14 mouse cellular contexts compared by ENCODE assay signal in genomic region chr1:42865336-42865939, GRCm38 (mm10). TPM values are rescaled to one million over a fixed set of nuclear protein-coding genes. Genes with fewer than 3 reads are reported as not detected.
DNase-seq lines count a peak whose midpoint lies in the region; ATAC-seq lines count a peak whose summit lies in the region.
"Had no signal": no experiment of that assay in that cellular context is flagged by ENCODE, and none has a peak within 500 bp of the region (broad histone marks: within the 10 kb centered on the region; RNA-seq: fewer than 3 reads in every experiment).

No protein-coding gene starts in this region.

- no peak overlapping the region for H3K4me2 ChIP-seq in hindbrain, embryonic 13.5 days
- no peak overlapping the region for H3K4me2 ChIP-seq in hindbrain, embryonic 14.5 days (replicated peaks)
- no peak overlapping the region for H3K4me2 ChIP-seq in lung, embryonic 15.5 days
- no peak overlapping the region for H3K4me2 ChIP-seq in neural tube, embryonic 15.5 days
- H3K4me2 ChIP-seq: midbrain, embryonic 12.5 days; neural tube, embryonic 13.5 days had no signal

- 0 out of 2 replicates have a peak, but pooled peaks cover 4% of the 10 kb centered on the region for H3K4me1 ChIP-seq in hindbrain, embryonic 13.5 days (replicated peaks)
- H3K4me1 ChIP-seq in hindbrain, embryonic 14.5 days (replicated peaks; ENCODE audit: control insufficient read depth, insufficient read depth, low read length) = no peaks in the 10 kb centered on the region
- no peaks in the 10 kb centered on the region for H3K4me1 ChIP-seq in lung, embryonic 15.5 days
- H3K4me1 ChIP-seq in neural tube, embryonic 15.5 days = no peaks in the 10 kb centered on the region
- H3K4me1 ChIP-seq: midbrain, embryonic 12.5 days had no signal

- H3K4me3 ChIP-seq in hindbrain, embryonic 13.5 days = no peak overlapping the region
- H3K4me3 ChIP-seq in hindbrain, embryonic 14.5 days (replicated peaks; ENCODE audit: low read length) = no peak overlapping the region
- no peak overlapping the region for H3K4me3 ChIP-seq in lung, embryonic 15.5 days
- no peak overlapping the region for H3K4me3 ChIP-seq in neural tube, embryonic 15.5 days (replicated peaks)
- H3K4me3 ChIP-seq: heart, adult 2 months; midbrain, embryonic 12.5 days; neural tube, embryonic 13.5 days had no signal

- ATAC-seq in hindbrain, embryonic 13.5 days (ENCODE audit: low FRiP score) = peak; percentile 46; the same call in 1 of the 2 replicates
- no peak; the same call in 1 of the 2 replicates for ATAC-seq in hindbrain, embryonic 14.5 days (ENCODE audit: low FRiP score)
- ATAC-seq in lung, embryonic 15.5 days (ENCODE audit: borderline replicate concordance, extremely low read depth, low FRiP score, low TSS enrichment) = peak; percentile 49; the same call in 1 of the 2 replicates
- ATAC-seq in granulocyte monocyte progenitor cell, adult 5-6 weeks (replicated peaks; ENCODE audit: poor library complexity, severe bottlenecking) = 0 out of 2 replicates have a peak, but pooled peaks have one; percentile 4
- peak; percentile 41; the same call in 1 of the 2 replicates for ATAC-seq in neural tube, embryonic 15.5 days (ENCODE audit: low FRiP score)

- no peak overlapping the region for H3K9ac ChIP-seq in hindbrain, embryonic 13.5 days
- H3K9ac ChIP-seq in hindbrain, embryonic 14.5 days = no peak overlapping the region
- no peak overlapping the region for H3K9ac ChIP-seq in lung, embryonic 15.5 days
- no peak overlapping the region for H3K9ac ChIP-seq in neural tube, embryonic 15.5 days (replicated peaks)
- H3K9ac ChIP-seq: midbrain, embryonic 12.5 days; neural tube, embryonic 13.5 days had no signal

- peaks cover 30% of the 10 kb centered on the region for H3K36me3 ChIP-seq in hindbrain, embryonic 13.5 days
- 0 out of 2 replicates have a peak, but pooled peaks cover 7% of the 10 kb centered on the region for H3K36me3 ChIP-seq in hindbrain, embryonic 14.5 days (replicated peaks; ENCODE audit: control insufficient read depth, insufficient read depth)
- H3K36me3 ChIP-seq in lung, embryonic 15.5 days = peaks cover 28% of the 10 kb centered on the region
- 0 out of 2 replicates have a peak, but pooled peaks cover 15% of the 10 kb centered on the region for H3K36me3 ChIP-seq in neural tube, embryonic 15.5 days

- WGBS in hindbrain, embryonic 13.5 days = 98% methylated on average over 4 of the region's 4 CpGs
- WGBS in hindbrain, embryonic 14.5 days = 97% methylated on average over 4 of the region's 4 CpGs
- 92% methylated on average over 4 of the region's 4 CpGs for WGBS in lung, embryonic 15.5 days
- WGBS in neural tube, embryonic 15.5 days = 94% methylated on average over 4 of the region's 4 CpGs

- no peaks in the 10 kb centered on the region for H3K27me3 ChIP-seq in hindbrain, embryonic 13.5 days
- no peaks in the 10 kb centered on the region for H3K27me3 ChIP-seq in hindbrain, embryonic 14.5 days (ENCODE audit: control insufficient read depth, insufficient read depth, low read length)
- H3K27me3 ChIP-seq in lung, embryonic 15.5 days = no peaks in the 10 kb centered on the region
- no peaks in the 10 kb centered on the region for H3K27me3 ChIP-seq in neural tube, embryonic 15.5 days (replicated peaks)
- H3K27me3 ChIP-seq: midbrain, embryonic 12.5 days; neural tube, embryonic 13.5 days had no signal

- no peaks in the 10 kb centered on the region for H3K9me3 ChIP-seq in hindbrain, embryonic 13.5 days
- H3K9me3 ChIP-seq in hindbrain, embryonic 14.5 days (ENCODE audit: control insufficient read depth, low read length) = peaks cover 3% of the 10 kb centered on the region; the same call in 1 of the 2 replicates
- no peaks in the 10 kb centered on the region for H3K9me3 ChIP-seq in lung, embryonic 15.5 days
- no peaks in the 10 kb centered on the region for H3K9me3 ChIP-seq in neural tube, embryonic 15.5 days (replicated peaks)
- H3K9me3 ChIP-seq: midbrain, embryonic 12.5 days; neural tube, embryonic 13.5 days had no signal

- no peak for DNase-seq in hindbrain, embryonic 14.5 days (ENCODE audit: low spot score)
- DNase-seq in lung, adult 18-20 months = no peak
- no peak for DNase-seq in ovary, postnatal 10 days (ENCODE audit: low spot score)
- DNase-seq: cerebellum, postnatal 10 days; heart, adult 2 months; heart, postnatal 4 days; kidney, adult 9 months; left cerebral cortex, postnatal 4 days had no signal

- H3K27ac ChIP-seq in hindbrain, embryonic 13.5 days = no peak overlapping the region
- no peak overlapping the region for H3K27ac ChIP-seq in hindbrain, embryonic 14.5 days
- H3K27ac ChIP-seq in lung, embryonic 15.5 days = no peak overlapping the region
- no peak overlapping the region for H3K27ac ChIP-seq in neural tube, embryonic 15.5 days (replicated peaks)
- H3K27ac ChIP-seq: heart, adult 2 months; midbrain, embryonic 12.5 days; neural tube, embryonic 13.5 days had no signal

RNA-seq across cellular contexts. Expression of gene Mrps9, which starts 14.4 kb away (rescaled TPM):
- 34.3 and 35.7 TPM in 2 replicates for polyA plus RNA-seq in hindbrain, embryonic 13.5 days (2015; fragmentation: Nextera tagmentation; extraction: Ambion mirVana)
- 29.0 and 36.3 TPM in 2 replicates for polyA plus RNA-seq in hindbrain, embryonic 14.5 days (2014; fragmentation: Nextera tagmentation; extraction: Ambion mirVana)
- polyA plus RNA-seq in lung, embryonic 15.5 days (2015; fragmentation: Nextera tagmentation; extraction: Ambion mirVana) = 46.6 and 47.2 TPM in 2 replicates
- 77.7 and 91.8 TPM in 2 replicates for total RNA-seq in granulocyte monocyte progenitor cell, adult 5-6 weeks (2014; fragmentation: Nextera tagmentation)
- 83.1 and 85.3 TPM in 2 replicates for total RNA-seq in granulocyte monocyte progenitor cell, adult 5-6 weeks (2017)
- 35.6 and 38.0 TPM in 2 replicates for polyA plus RNA-seq in neural tube, embryonic 15.5 days (2015; fragmentation: Nextera tagmentation; extraction: Ambion mirVana)
